Mouse (Mus musculus) forebrain, embryonic 12.5 days (tissue): ENCODE measurements at regions not wholly inside any gene's neighbourhood (a gene's known extent, or its start where the extent isn't known, plus 50 kb on each side); places are given as distances from the start of the nearest gene placed in this dataset.
A peak's percentile ranks its signal among the peaks of the same experiment; 100 is the strongest.

ENCODE experiments used
- ATAC-seq: fragments of 200-750 bp; cut with Nextera tagmentation; 2 replicates; pipeline ENCODE4 v1.8.0; 2017; ENCODE audit warnings: moderate TSS enrichment; ENCODE audit not compliant: low FRiP score
- H3K27ac ChIP-seq: fragments of 300-500 bp; sonication (generic); 2 replicates; pipeline ENCODE4 v1.5.1; 2016; ENCODE audit warnings: mild to moderate bottlenecking
- H3K27me3 ChIP-seq: fragments of 300-500 bp; sonication (generic); 2 replicates; pipeline ENCODE4 v1.6.1; 2016; ENCODE audit warnings: mild to moderate bottlenecking
- H3K36me3 ChIP-seq: fragments of 300-500 bp; sonication (generic); replicated peaks from 2 replicates; pipeline ENCODE4 v1.6.1; 2016; ENCODE audit warnings: mild to moderate bottlenecking
- H3K4me1 ChIP-seq: fragments of 300-500 bp; sonication (generic); 2 replicates; pipeline ENCODE4 v1.6.1; 2016
- H3K4me2 ChIP-seq: fragments of 300-500 bp; sonication (generic); 2 replicates; pipeline ENCODE4 v1.6.1; 2016; ENCODE audit warnings: mild to moderate bottlenecking, moderate library complexity
- H3K4me3 ChIP-seq: fragments of 300-500 bp; sonication (generic); replicated peaks from 2 replicates; pipeline ENCODE4 v1.5.1; 2016; ENCODE audit warnings: mild to moderate bottlenecking
- H3K9ac ChIP-seq: fragments of 300-500 bp; sonication (generic); 2 replicates; pipeline ENCODE4 v1.6.1; 2016; ENCODE audit warnings: mild to moderate bottlenecking
- H3K9me3 ChIP-seq: fragments of 300-500 bp; sonication (generic); 2 replicates; pipeline ENCODE4 v1.6.1; 2016
- WGBS: fragments of 180-500 bp; shearing (Covaris S2); methylation state at CpG from one replicate; pipeline ENCODE4 v1.1.7; 2016; 5-methylcytosine and 5-hydroxymethylcytosine counted together

GRCm38 (mm10) chr1:177573781-177574180 lies 131.6 kb downstream of the Zbtb18 start:
- H3K9ac ChIP-seq, result no peak overlapping the region
- H3K27ac ChIP-seq, result no peak overlapping the region
- WGBS, result 94% methylated on average over 4 of the region's 4 CpGs
- H3K27me3 ChIP-seq, result no peaks in the 10 kb centered on the region
- no peak overlapping the region for H3K4me3 ChIP-seq
- H3K9me3 ChIP-seq, result no peaks in the 10 kb centered on the region
- no peak overlapping the region for H3K4me2 ChIP-seq
- no peaks in the 10 kb centered on the region for H3K4me1 ChIP-seq
- H3K36me3 ChIP-seq, result no peaks in the 10 kb centered on the region
- ATAC-seq, result no peak

DNA sequence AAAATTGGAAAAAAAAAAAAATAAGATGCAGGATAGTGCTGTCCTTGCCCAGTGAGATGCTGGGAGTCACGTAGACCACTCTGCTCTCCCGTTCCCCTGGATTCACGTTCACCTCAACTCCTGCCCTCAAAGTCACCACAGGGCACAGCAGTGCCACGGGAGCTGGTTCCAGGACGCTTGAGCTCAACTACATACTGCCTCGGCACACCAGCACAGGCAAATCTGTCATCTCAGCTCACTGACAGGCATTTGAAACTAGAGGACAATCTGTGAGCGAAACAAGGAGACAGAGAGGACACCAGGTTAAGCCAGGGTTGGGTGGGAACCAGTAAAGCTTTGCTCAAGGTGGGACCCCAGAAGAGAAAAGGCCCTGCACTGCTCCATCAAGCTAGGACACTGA lies 132.2 kb downstream of the Zbtb18 start:
- Histone ChIP-seq H3K4me2 (no peak overlapping the region), H3K9me3 (no peaks in the 10 kb centered on the region), H3K4me3 (no peak overlapping the region), H3K27ac (no peak overlapping the region), H3K4me1 (no peaks in the 10 kb centered on the region), H3K36me3 (no peaks in the 10 kb centered on the region), H3K27me3 (no peaks in the 10 kb centered on the region), H3K9ac (no peak overlapping the region)
- 86% methylated on average over 7 of the region's 7 CpGs for WGBS
- no peak for ATAC-seq

DNA sequence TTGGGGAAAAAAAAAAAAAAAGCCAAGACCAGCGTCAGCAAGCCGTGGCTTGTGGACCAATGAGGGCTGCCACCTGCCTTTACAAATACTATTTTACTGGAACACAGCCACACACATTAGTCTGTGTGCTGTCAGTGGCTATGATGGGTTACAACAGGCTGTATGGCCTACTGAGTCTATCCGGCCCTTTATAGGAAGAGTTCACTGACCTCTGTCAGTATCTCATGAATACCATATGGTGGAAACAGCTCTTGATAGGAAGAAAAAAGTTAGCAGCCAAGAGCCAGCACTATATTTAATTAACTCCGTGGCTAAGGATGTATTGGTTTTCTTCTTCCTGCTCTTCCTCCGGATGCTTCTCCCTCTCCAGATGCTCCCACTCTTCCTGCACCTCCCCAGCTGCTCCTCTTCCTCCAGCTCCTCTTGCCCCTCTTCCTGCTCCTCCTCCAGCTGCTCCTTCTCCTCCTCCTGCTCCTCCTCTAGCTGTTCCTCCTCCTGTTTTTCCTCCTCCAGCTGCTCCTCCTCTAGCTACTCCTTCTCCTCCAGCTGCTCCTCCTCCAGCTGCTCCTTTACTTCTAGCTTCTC lies 142.2 kb downstream of the Zbtb18 start:
- no peak overlapping the region for H3K4me2 ChIP-seq
- no peaks in the 10 kb centered on the region for H3K36me3 ChIP-seq
- H3K27ac ChIP-seq, result no peak overlapping the region
- WGBS, result 79% methylated on average over 5 of the region's 5 CpGs
- H3K4me1 ChIP-seq, result no peaks in the 10 kb centered on the region
- peaks cover 12% of the 10 kb centered on the region; the same call in 1 of the 2 replicates for H3K9me3 ChIP-seq
- no peak for ATAC-seq
- H3K4me3 ChIP-seq, result no peak overlapping the region
- H3K27me3 ChIP-seq, result no peaks in the 10 kb centered on the region
- no peak overlapping the region for H3K9ac ChIP-seq

DNA sequence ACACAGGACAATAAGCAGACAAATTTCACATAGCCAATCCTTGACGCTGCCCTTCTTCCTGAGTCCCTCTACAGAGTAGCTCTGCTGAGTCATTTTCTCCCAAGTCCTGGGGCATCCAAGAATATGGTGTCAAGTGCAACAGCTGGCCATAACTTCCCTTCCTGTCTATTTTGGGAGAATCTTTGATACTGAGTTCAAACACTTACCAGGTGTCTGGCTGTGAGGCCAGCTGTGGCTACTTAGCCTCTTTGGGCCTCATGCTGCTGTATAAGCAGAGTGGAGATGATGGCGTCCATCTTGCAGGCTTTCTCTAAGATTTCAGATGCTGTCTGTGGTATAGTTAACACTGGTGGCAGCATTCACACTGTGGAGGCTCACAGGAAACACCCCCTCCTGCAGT lies 143.2 kb downstream of the Zbtb18 start:
- no peak for ATAC-seq
- H3K27ac ChIP-seq, result no peak overlapping the region
- peaks cover 12% of the 10 kb centered on the region; the same call in 1 of the 2 replicates for H3K9me3 ChIP-seq
- no peak overlapping the region for H3K9ac ChIP-seq
- no peaks in the 10 kb centered on the region for H3K36me3 ChIP-seq
- H3K27me3 ChIP-seq, result no peaks in the 10 kb centered on the region
- no peak overlapping the region for H3K4me2 ChIP-seq
- H3K4me1 ChIP-seq, result no peaks in the 10 kb centered on the region
- H3K4me3 ChIP-seq, result no peak overlapping the region
- 78% methylated on average over 2 of the region's 2 CpGs for WGBS

DNA sequence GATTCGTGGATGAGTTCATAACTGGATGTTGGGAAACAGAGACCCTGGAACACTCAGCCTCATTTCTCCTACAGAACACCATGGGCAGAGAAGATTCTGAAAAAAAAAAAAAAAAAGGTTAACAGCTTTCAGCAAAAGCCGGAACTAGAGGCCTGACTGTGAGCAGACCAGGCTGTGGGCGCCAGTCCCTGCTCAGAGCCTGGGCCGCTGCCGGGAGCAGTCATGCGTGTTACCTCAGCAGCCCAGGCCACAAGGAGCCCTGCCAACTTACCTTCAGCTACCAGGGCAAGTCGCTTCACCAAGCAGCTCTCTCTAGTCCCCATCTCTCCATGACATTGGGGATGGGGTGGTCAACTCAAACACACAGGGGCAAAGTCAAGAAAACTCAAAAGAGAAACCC lies 140.6 kb upstream of the 1700016C15Rik start:
- no peak overlapping the region for H3K4me2 ChIP-seq
- no peak for ATAC-seq
- 91% methylated on average over 7 of the region's 7 CpGs for WGBS

DNA sequence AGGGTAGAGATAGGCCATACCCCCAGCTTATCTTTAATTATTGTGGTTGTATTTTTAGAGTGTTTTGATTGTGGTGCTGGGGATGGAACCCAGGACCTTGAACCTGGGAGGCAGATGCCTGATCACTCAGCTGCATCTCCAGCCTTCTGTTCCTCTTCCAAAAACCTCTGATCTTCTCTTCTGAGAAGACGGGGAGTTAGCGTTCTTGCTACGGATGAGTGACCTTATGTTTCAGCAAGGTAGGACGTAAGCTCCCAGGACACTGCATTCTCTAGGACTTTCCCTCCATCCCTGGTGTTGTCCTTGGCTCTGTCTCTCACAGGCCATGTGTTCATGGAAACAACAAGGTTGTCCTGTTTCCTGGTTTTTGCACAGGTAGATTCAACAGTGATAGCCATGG lies 140.0 kb upstream of the 1700016C15Rik start:
- H3K4me2 ChIP-seq, result no peak overlapping the region
- no peaks in the 10 kb centered on the region for H3K4me1 ChIP-seq
- 91% methylated on average over 4 of the region's 4 CpGs for WGBS
- H3K9me3 ChIP-seq, result no peaks in the 10 kb centered on the region
- no peak overlapping the region for H3K4me3 ChIP-seq
- H3K27ac ChIP-seq, result no peak overlapping the region
- no peaks in the 10 kb centered on the region for H3K27me3 ChIP-seq
- ATAC-seq, result no peak
- H3K36me3 ChIP-seq, result no peaks in the 10 kb centered on the region
- H3K9ac ChIP-seq, result no peak overlapping the region

More for the DNA sequence above, 140.6 kb upstream of the 1700016C15Rik start:
- H3K4me3 ChIP-seq, result no peak overlapping the region
- H3K4me1 ChIP-seq, result no peaks in the 10 kb centered on the region
- H3K27me3 ChIP-seq, result no peaks in the 10 kb centered on the region
- H3K9me3 ChIP-seq, result no peaks in the 10 kb centered on the region
- H3K36me3 ChIP-seq, result no peaks in the 10 kb centered on the region
- no peak overlapping the region for H3K9ac ChIP-seq
- H3K27ac ChIP-seq, result no peak overlapping the region

DNA sequence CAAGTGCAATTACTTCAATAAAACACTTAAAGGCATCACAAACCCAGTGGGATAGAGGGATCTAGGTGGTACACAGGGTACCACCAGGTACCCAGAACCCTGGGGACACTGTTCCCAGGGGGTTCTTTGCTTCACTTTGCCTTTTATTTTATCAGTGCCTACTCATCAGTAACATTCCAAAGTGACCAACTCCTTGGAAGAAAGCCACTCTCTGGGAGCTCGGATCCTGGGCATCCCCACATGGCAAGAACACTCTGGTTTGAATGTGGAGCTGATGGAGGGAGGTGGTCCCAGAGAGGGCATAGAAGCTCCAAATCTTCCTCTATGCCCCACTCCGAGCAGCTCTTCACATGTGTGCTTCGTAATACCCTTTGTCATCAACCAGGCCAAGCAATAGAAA lies 137.9 kb upstream of the 1700016C15Rik start:
- no peak overlapping the region for H3K4me3 ChIP-seq
- no peaks in the 10 kb centered on the region for H3K9me3 ChIP-seq
- no peaks in the 10 kb centered on the region for H3K27me3 ChIP-seq
- no peaks in the 10 kb centered on the region for H3K4me1 ChIP-seq
- no peak overlapping the region for H3K9ac ChIP-seq
- no peak for ATAC-seq
- 92% methylated on average over 3 of the region's 3 CpGs for whole genome bisulfite sequencing
- H3K36me3 ChIP-seq, result no peaks in the 10 kb centered on the region
- no peak overlapping the region for H3K4me2 ChIP-seq
- no peak overlapping the region for H3K27ac ChIP-seq

DNA sequence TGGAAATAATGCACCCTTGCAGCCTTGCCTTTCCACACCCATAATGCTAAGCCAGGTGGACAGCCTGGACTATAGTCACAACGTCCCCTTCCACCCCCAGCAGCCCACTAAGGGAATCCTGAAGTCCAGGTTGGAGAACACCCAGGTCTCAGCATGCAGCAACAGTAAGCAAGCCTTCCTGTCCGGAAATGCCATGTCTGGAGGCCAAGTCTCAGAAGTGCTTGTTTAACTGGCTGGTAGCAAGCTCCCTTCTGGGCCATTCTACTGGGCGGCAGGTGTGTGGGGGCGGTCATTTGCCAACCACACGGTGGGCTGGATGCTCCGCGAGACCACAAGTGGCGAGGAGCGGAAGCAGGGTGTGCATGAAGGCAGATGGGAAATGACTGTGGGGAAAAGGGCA lies 137.3 kb upstream of the 1700016C15Rik start:
- no peak overlapping the region for H3K4me3 ChIP-seq
- no peak overlapping the region for H3K27ac ChIP-seq
- H3K4me1 ChIP-seq, result no peaks in the 10 kb centered on the region
- no peak overlapping the region for H3K9ac ChIP-seq
- 95% methylated on average over 9 of the region's 9 CpGs for WGBS
- ATAC-seq, result no peak
- no peaks in the 10 kb centered on the region for H3K36me3 ChIP-seq
- no peaks in the 10 kb centered on the region for H3K27me3 ChIP-seq
- H3K9me3 ChIP-seq, result no peaks in the 10 kb centered on the region
- no peak overlapping the region for H3K4me2 ChIP-seq

GRCm38 (mm10) chr1:177594341-177594740 lies 135.3 kb upstream of the 1700016C15Rik start:
- Histone ChIP-seq H3K9ac (no peak overlapping the region), H3K27ac (no peak overlapping the region), H3K27me3 (no peaks in the 10 kb centered on the region), H3K36me3 (no peaks in the 10 kb centered on the region), H3K4me3 (no peak overlapping the region), H3K4me1 (no peaks in the 10 kb centered on the region), H3K4me2 (no peak overlapping the region), H3K9me3 (no peaks in the 10 kb centered on the region)
- 85% methylated on average over 13 of the region's 13 CpGs for WGBS
- no peak for ATAC-seq

GRCm38 (mm10) chr1:177595326-177595914 lies 134.2 kb upstream of the 1700016C15Rik start:
- no peak for ATAC-seq
- Histone ChIP-seq H3K9ac (no peak overlapping the region), H3K4me1 (no peaks in the 10 kb centered on the region), H3K27ac (no peak overlapping the region), H3K4me2 (no peak overlapping the region), H3K4me3 (no peak overlapping the region), H3K36me3 (no peaks in the 10 kb centered on the region), H3K9me3 (no peaks in the 10 kb centered on the region), H3K27me3 (no peaks in the 10 kb centered on the region)
- WGBS, result 80% methylated on average over 7 of the region's 7 CpGs

GRCm38 (mm10) chr1:177597036-177597435 lies 132.6 kb upstream of the 1700016C15Rik start:
- no peak for ATAC-seq
- H3K4me2 ChIP-seq, result no peak overlapping the region
- 84% methylated on average over 4 of the region's 4 CpGs for WGBS

GRCm38 (mm10) chr1:177605353-177605969 lies 124.2 kb upstream of the 1700016C15Rik start:
- H3K4me2 ChIP-seq, result no peak overlapping the region
- H3K27ac ChIP-seq, result 0 out of 2 replicates have a peak overlapping the region, but pooled peaks have one; percentile 13
- H3K9ac ChIP-seq, result no peak overlapping the region
- H3K4me1 ChIP-seq, result peaks cover 11% of the 10 kb centered on the region
- H3K9me3 ChIP-seq, result no peaks in the 10 kb centered on the region
- 20% methylated on average over 6 of the region's 6 CpGs for WGBS
- H3K4me3 ChIP-seq, result no peak overlapping the region
- H3K36me3 ChIP-seq, result no peaks in the 10 kb centered on the region
- ATAC-seq, result peak; percentile 79
- H3K27me3 ChIP-seq, result no peaks in the 10 kb centered on the region

More at GRCm38 (mm10) chr1:177597036-177597435, 132.6 kb upstream of the 1700016C15Rik start:
- H3K9me3 ChIP-seq, result no peaks in the 10 kb centered on the region
- no peak overlapping the region for H3K27ac ChIP-seq
- no peak overlapping the region for H3K9ac ChIP-seq
- no peak overlapping the region for H3K4me3 ChIP-seq
- H3K4me1 ChIP-seq, result no peaks in the 10 kb centered on the region
- no peaks in the 10 kb centered on the region for H3K36me3 ChIP-seq
- no peaks in the 10 kb centered on the region for H3K27me3 ChIP-seq

DNA sequence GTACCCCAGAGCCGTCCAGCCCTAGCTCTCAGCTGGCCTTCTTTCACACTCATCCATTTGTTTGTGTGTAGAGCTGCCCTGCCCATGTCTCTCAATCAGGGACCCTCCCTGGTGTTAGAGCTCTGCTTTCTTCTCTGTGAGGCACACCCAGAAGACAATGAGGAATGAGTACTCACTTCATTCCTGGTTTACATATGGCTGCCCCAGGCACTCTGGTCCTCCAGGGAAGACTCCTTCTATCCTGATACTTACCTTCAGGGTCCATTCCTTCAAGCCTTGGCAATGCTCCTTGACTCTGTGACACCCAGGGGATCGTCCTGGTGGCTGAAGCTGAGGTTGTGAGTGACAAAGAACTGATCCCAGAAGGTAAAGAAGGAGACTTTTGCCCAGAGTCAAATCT lies 122.0 kb upstream of the 1700016C15Rik start:
- WGBS, result 73% methylated on average over 2 of the region's 2 CpGs
- no peak overlapping the region for H3K4me3 ChIP-seq
- H3K4me1 ChIP-seq, result peaks cover 12% of the 10 kb centered on the region
- no peak for ATAC-seq
- no peaks in the 10 kb centered on the region for H3K36me3 ChIP-seq
- H3K9me3 ChIP-seq, result no peaks in the 10 kb centered on the region
- no peak overlapping the region for H3K9ac ChIP-seq
- H3K27me3 ChIP-seq, result no peaks in the 10 kb centered on the region
- H3K4me2 ChIP-seq, result no peak overlapping the region
- H3K27ac ChIP-seq, result no peak overlapping the region
